Mouse (Mus musculus) myocyte (in vitro differentiated cells): ENCODE data around the gene Slc39a12. TPM values are rescaled to one million over a fixed set of nuclear protein-coding genes. Genes with fewer than 3 reads are reported as not detected.

Source experiments
- H3K27me3 ChIP-seq: one replicate; pipeline ENCODE4 v1.6.1; 2011; ENCODE audit not compliant: control insufficient read depth, insufficient read depth, insufficient read length
- H3K36me3 ChIP-seq: one replicate; pipeline ENCODE4 v1.6.1; 2011; ENCODE audit not compliant: control insufficient read depth, insufficient read depth
- H3K4me2 ChIP-seq: one replicate; pipeline ENCODE4 v1.6.1; 2011; ENCODE audit warnings: low read depth, control low read depth
- H3K4me3 ChIP-seq: one replicate; pipeline ENCODE4 v1.5.1; 2011; ENCODE audit warnings: mild to moderate bottlenecking, control low read depth, moderate library complexity
- H3K79me2 ChIP-seq: one replicate; pipeline ENCODE4 v1.6.1; 2011; ENCODE audit not compliant: control insufficient read depth, insufficient read depth
- H3ac ChIP-seq: one replicate; pipeline ENCODE4 v1.6.1; 2011; ENCODE audit not compliant: control insufficient read depth, insufficient read length
- CEBPB ChIP-seq: IDR thresholded peaks from 2 replicates; pipeline ENCODE4 v1.6.1; 2011; ENCODE audit warnings: mild to moderate bottlenecking, moderate library complexity; ENCODE audit not compliant: poor library complexity, insufficient read depth, severe bottlenecking
- E2F4 ChIP-seq: IDR thresholded peaks from one replicate; pipeline ENCODE4 v1.6.1; 2011; ENCODE audit warnings: mild to moderate bottlenecking, control low read depth, moderate library complexity; ENCODE audit not compliant: insufficient read depth
- MAX ChIP-seq: IDR thresholded peaks from one replicate; pipeline ENCODE4 v1.6.1; 2011; ENCODE audit warnings: low read depth, mild to moderate bottlenecking, control low read depth
- MYOD1 ChIP-seq, 3 experiments: IDR thresholded peaks; one replicate each; pipeline ENCODE4 v1.6.1; 2011; ENCODE audit warnings: control low read depth in 2 of 3, low read depth in 2 of 3, mild to moderate bottlenecking in 2 of 3, moderate library complexity in 1 of 3; ENCODE audit not compliant: insufficient read length in 2 of 3, control insufficient read depth in 1 of 3
- MYOG ChIP-seq, 3 experiments: IDR thresholded peaks; one replicate each; pipeline ENCODE4 v1.6.1; 2011; ENCODE audit warnings: control low read depth in 2 of 3, low read depth in 2 of 3, mild to moderate bottlenecking in 2 of 3; ENCODE audit not compliant: insufficient read length in 2 of 3, control insufficient read depth in 1 of 3, insufficient read depth in 1 of 3
- POLR2A ChIP-seq: IDR thresholded peaks from one replicate; pipeline ENCODE4 v1.6.1; 2011; ENCODE audit warnings: low read depth, mild to moderate bottlenecking, control low read depth, moderate library complexity; ENCODE audit not compliant: insufficient read length
- POLR2AphosphoS2 ChIP-seq: IDR thresholded peaks from one replicate; pipeline ENCODE4 v1.6.1; 2011; ENCODE audit warnings: low read depth, control low read depth; ENCODE audit not compliant: insufficient read length
- REST ChIP-seq: IDR thresholded peaks from one replicate; pipeline ENCODE4 v1.6.1; 2011; ENCODE audit warnings: mild to moderate bottlenecking, control low read depth, moderate library complexity; ENCODE audit not compliant: insufficient read depth, insufficient read length
- SRF ChIP-seq: IDR thresholded peaks from one replicate; pipeline ENCODE4 v1.6.1; 2011; ENCODE audit warnings: low read depth; ENCODE audit not compliant: control insufficient read depth, insufficient read length
- TCF12 ChIP-seq: IDR thresholded peaks from one replicate; pipeline ENCODE4 v1.6.1; 2011; ENCODE audit warnings: mild to moderate bottlenecking, control low read depth; ENCODE audit not compliant: poor library complexity, insufficient read depth, severe bottlenecking
- TCF3 ChIP-seq: IDR thresholded peaks from one replicate; pipeline ENCODE4 v1.6.1; 2011; ENCODE audit warnings: low read depth, control low read depth; ENCODE audit not compliant: insufficient read length
- USF1 ChIP-seq: IDR thresholded peaks from one replicate; pipeline ENCODE4 v1.6.1; 2011; ENCODE audit warnings: low read depth, mild to moderate bottlenecking, control low read depth, moderate library complexity
- polyA plus RNA-seq: library from polyadenylated mRNA; unstranded; fragments of >200 nt; fragmentation: generic; extraction: Trizol; gene quantifications from one replicate; pipeline ENCODE4 v1.2.1, GENCODE M21; 2012; ENCODE audit warnings: missing spikeins

The Slc39a12 gene
- polyA plus RNA-seq = 0.01 TPM

DNA sequence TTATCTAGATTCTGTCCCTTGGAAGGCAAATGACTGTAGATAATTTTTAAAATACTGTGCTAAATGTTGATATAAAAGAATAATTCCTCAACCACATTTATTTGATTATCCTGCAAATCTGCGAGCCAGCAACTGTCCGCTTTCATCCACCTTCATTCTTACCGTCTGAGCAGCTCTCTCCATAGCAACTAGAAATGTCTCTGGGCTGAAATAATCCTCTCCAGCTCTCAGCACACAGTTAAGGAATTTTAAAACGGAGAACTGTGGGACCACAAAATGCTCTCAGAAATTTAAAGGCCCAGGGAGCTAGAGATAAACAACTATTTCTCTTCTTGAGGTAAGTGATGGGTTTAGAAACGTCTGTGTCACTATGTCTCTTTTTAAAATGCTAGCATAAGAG lies at the start of gene Slc39a12:
TSS of gene Slc39a12 (plus strand) at position 155 of the 400 bp plus-strand sequence.
- H3ac ChIP-seq = no peak within 1 kb of the TSS
- no peak within 1 kb of the TSS for H3K4me2 ChIP-seq
- H3K79me2 ChIP-seq = no peaks in the 10 kb centered on the region
- TF ChIP-seq CEBPB = no peak
- no peak for TF ChIP-seq TCF12
- no peak for TF ChIP-seq REST
- no peaks in the 10 kb centered on the region for H3K27me3 ChIP-seq
- H3K36me3 ChIP-seq = no peaks in the 10 kb centered on the region
- H3K4me3 ChIP-seq = no peak within 1 kb of the TSS

DNA sequence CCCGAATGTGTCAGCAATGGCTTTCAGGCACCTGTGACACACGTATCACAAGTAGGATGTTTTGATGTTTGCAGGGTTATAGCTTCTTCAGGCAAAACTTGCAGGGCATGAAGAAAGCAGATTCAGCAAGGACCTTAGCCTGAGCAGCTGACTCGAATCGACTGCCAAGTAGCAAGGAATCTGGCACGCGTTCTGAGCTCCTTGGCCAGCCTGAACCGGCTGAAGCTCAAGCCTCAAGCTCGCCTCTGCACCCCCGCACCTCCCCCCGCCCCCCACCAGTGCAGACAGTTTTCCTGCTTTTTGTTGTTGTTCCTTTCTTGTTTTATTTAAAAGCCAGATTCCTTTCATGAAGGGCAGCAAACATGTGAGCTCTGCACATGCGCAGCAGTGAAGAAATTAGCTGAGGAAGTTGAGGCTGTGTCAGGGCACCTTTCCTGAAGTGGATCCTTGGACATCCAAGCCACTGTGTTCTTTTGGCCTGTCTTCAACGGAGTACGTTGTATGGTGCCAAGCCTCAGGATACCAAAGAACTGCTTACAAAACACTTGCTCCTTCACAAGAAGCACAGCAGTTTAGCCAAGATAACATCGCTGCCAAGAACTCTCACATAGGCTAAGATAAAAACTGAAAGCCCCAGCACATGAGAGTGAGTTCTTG lies 46.3 kb upstream of the Slc39a12 start:
- H3K4me3 ChIP-seq = no peak overlapping the region
- H3K36me3 ChIP-seq = no peaks in the 10 kb centered on the region
- no peaks in the 10 kb centered on the region for H3K27me3 ChIP-seq
- TF ChIP-seq MYOD1 (IDR thresholded peaks at IDR 0.05; ENCODE audit: control insufficient read depth in 1 of 3, insufficient read length in 2 of 3, low read depth in 2 of 3) (no peak), TCF12 (no peak), USF1 (no peak), TCF3 (no peak), CEBPB (no peak), MAX (no peak), POLR2A (no peak), REST (no peak), MYOG (IDR thresholded peaks at IDR 0.05; ENCODE audit: control insufficient read depth in 1 of 3, insufficient read depth in 1 of 3, insufficient read length in 2 of 3, low read depth in 2 of 3) (no peak), POLR2AphosphoS2 (no peak), E2F4 (no peak), SRF (no peak)
- H3K79me2 ChIP-seq = no peaks in the 10 kb centered on the region
- H3ac ChIP-seq = no peak overlapping the region
- H3K4me2 ChIP-seq = peak overlapping the region; percentile 13

DNA sequence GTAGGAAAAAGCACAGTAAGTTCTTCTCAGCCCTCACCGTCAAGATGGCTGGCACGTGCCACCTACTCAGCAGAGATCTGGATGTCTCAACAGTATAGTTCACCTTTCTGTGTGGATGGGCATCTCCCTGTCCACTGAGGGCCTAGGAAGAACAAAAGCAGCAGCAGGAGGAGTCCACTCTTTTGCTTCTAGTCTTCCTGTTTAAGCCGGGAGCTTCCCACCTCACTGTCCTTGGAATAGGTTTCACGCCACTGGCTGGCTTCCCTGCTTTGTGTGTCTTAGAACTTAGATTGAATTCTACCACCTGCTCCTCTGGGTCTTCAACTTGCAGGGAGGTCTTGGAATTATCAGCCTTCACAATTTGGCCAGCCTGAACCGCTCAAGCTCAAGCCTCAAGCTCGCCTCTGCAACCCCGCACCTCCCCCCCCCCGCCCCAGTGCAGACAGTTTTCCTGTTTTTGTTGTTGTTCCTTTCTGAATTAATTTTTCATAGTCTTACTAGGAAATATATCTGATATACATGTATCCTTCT lies 45.7 kb upstream of the Slc39a12 start:
- H3K4me3 ChIP-seq = no peak overlapping the region
- no peak overlapping the region for H3ac ChIP-seq
- no peak overlapping the region for H3K4me2 ChIP-seq

DNA sequence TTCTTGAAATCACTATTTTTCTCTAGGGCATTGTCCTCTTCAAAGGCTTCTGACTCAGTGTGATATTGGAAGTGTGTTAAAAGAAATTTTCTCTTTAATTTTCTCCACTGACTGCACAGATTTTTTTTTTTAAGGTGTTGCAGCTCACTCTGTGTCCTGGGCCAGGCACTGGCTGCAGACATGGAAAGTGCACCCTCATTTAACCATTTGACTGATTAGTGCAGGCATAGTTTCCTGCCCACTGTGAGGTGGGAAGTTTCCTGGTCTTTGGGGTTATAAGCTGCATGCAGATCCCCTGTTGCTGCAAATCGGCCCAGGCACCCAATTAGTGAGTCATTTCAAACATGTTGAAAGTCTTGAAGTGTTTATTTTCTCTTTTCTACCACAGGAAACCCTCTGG lies 740 bp downstream of the Slc39a12 start:
- H3K4me3 ChIP-seq = no peak overlapping the region
- TF ChIP-seq MAX (no peak), MYOG (IDR thresholded peaks at IDR 0.05; ENCODE audit: control insufficient read depth in 1 of 3, insufficient read depth in 1 of 3, insufficient read length in 2 of 3, low read depth in 2 of 3) (no peak), TCF3 (no peak), SRF (no peak), CEBPB (no peak), E2F4 (no peak)
- no peaks in the 10 kb centered on the region for H3K79me2 ChIP-seq
- no peak overlapping the region for H3ac ChIP-seq
- H3K27me3 ChIP-seq = no peaks in the 10 kb centered on the region
- no peaks in the 10 kb centered on the region for H3K36me3 ChIP-seq
- H3K4me2 ChIP-seq = no peak overlapping the region

More for the DNA sequence above, 45.7 kb upstream of the Slc39a12 start:
- no peaks in the 10 kb centered on the region for H3K79me2 ChIP-seq
- no peaks in the 10 kb centered on the region for H3K27me3 ChIP-seq
- no peak for TF ChIP-seq MAX
- TF ChIP-seq SRF = no peak
- no peak for TF ChIP-seq TCF3
- no peak for TF ChIP-seq POLR2A
- TF ChIP-seq MYOG (IDR thresholded peaks at IDR 0.05; ENCODE audit: control insufficient read depth in 1 of 3, insufficient read depth in 1 of 3, insufficient read length in 2 of 3, low read depth in 2 of 3) = no peak
- H3K36me3 ChIP-seq = no peaks in the 10 kb centered on the region

DNA sequence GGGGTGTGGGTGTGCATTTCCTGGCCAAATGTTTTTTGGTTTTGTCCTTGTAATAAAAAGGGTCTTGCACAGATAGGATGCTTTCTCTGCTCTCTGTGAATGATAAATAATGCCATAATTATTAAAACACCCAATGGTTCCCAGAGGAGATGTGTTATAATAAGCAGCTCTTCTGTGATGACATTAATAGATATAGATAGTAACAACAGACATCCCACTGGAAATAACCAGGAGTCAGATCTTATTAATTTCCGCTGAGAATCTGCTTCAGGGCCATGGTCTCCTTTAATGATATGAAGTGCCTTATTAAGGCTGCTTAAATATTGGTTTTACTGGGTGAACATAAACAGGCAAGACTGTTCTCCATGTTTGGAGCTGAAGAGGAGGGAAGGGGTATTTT lies 2.8 kb downstream of the Slc39a12 start:
- H3K4me3 ChIP-seq = no peak overlapping the region
- no peaks in the 10 kb centered on the region for H3K36me3 ChIP-seq
- H3ac ChIP-seq = no peak overlapping the region
- H3K4me2 ChIP-seq = no peak overlapping the region
- no peak for TF ChIP-seq USF1
- no peak for TF ChIP-seq SRF
- no peak for TF ChIP-seq REST
- TF ChIP-seq POLR2A = no peak
- TF ChIP-seq MYOG (IDR thresholded peaks at IDR 0.05; ENCODE audit: control insufficient read depth in 1 of 3, insufficient read depth in 1 of 3, insufficient read length in 2 of 3, low read depth in 2 of 3) = no peak
- no peak for TF ChIP-seq TCF3
- TF ChIP-seq MAX = no peak
- no peak for TF ChIP-seq POLR2AphosphoS2
- no peak for TF ChIP-seq TCF12
- TF ChIP-seq E2F4 = no peak
- no peak for TF ChIP-seq CEBPB
- no peak for TF ChIP-seq MYOD1 (IDR thresholded peaks at IDR 0.05; ENCODE audit: control insufficient read depth in 1 of 3, insufficient read length in 2 of 3, low read depth in 2 of 3)
- H3K79me2 ChIP-seq = no peaks in the 10 kb centered on the region
- H3K27me3 ChIP-seq = no peaks in the 10 kb centered on the region
